Mouse (Mus musculus) lung, postnatal 36 days (tissue): ENCODE measurements around the gene Dop1b.
"Not testable (repeated sequence)": the region's sequence is repeated elsewhere in the genome, so short reads cannot be mapped to it uniquely, and the experiment has no call there.

Experiments used
- DNase-seq: peaks from one replicate; pipeline ENCODE4 v3.0.0; 2022; ENCODE audit warnings: mixed read lengths

The Dop1b gene

GRCm38 (mm10) chr16:93797841-93798492 is 86.3 kb downstream of the Dop1b start:
- DNase-seq = no peak

GRCm38 (mm10) chr16:93798623-93799022 is 86.9 kb downstream of the Dop1b start:
- DNase-seq = no peak

GRCm38 (mm10) chr16:93799071-93799470 is 87.4 kb downstream of the Dop1b start:
- DNase-seq = no peak

- DNase-seq = no peak
These were observed 88.2 kb downstream of the Dop1b start for GRCm38 (mm10) chr16:93799936-93800335.

GRCm38 (mm10) chr16:93807167-93807566 is 95.5 kb downstream of the Dop1b start:
- DNase-seq = no peak

GRCm38 (mm10) chr16:93807961-93808554 is 96.4 kb downstream of the Dop1b start:
- DNase-seq = peak; percentile 63

- peak; percentile 92 for DNase-seq
These were observed 104.4 kb downstream of the Dop1b start for GRCm38 (mm10) chr16:93815856-93816736.

GRCm38 (mm10) chr16:93816861-93817260 is 105.2 kb downstream of the Dop1b start:
- DNase-seq = peak; percentile 49

- no peak for DNase-seq
These were observed 105.7 kb downstream of the Dop1b start for GRCm38 (mm10) chr16:93817371-93817770.

- peak; percentile 22 for DNase-seq
These were observed 107.1 kb downstream of the Dop1b start for GRCm38 (mm10) chr16:93818691-93819324.

- no peak for DNase-seq
These were observed 107.6 kb downstream of the Dop1b start for GRCm38 (mm10) chr16:93819325-93819696.

GRCm38 (mm10) chr16:93820040-93820439 is 108.3 kb downstream of the Dop1b start:
- DNase-seq = no peak

GRCm38 (mm10) chr16:93821706-93822105 is 110.0 kb downstream of the Dop1b start:
- no peak for DNase-seq

- not testable (repeated sequence) for DNase-seq
These were observed 110.9 kb downstream of the Dop1b start for GRCm38 (mm10) chr16:93822433-93823225.

GRCm38 (mm10) chr16:93824799-93825198 is 113.1 kb downstream of the Dop1b start:
- peak; percentile 26 for DNase-seq

GRCm38 (mm10) chr16:93825463-93825862 is 113.8 kb downstream of the Dop1b start:
- no peak for DNase-seq

- DNase-seq = no peak
These were observed 114.3 kb downstream of the Dop1b start for GRCm38 (mm10) chr16:93826054-93826453.

GRCm38 (mm10) chr16:93826478-93826877 is 114.8 kb downstream of the Dop1b start:
- DNase-seq = not testable (repeated sequence)

- no peak for DNase-seq
These were observed 115.2 kb downstream of the Dop1b start for GRCm38 (mm10) chr16:93826909-93827308.

GRCm38 (mm10) chr16:93829526-93829925 is 117.8 kb downstream of the Dop1b start:
- no peak for DNase-seq

- DNase-seq = no peak
These were observed 118.4 kb downstream of the Dop1b start for GRCm38 (mm10) chr16:93830071-93830470.

GRCm38 (mm10) chr16:93830916-93831315 is 119.2 kb downstream of the Dop1b start:
- no peak for DNase-seq
